Mouse (Mus musculus) urinary bladder, postnatal 0 days (tissue): ENCODE data around the gene Dach2. TPM values are rescaled to one million over a fixed set of nuclear protein-coding genes. Genes with fewer than 3 reads are reported as not detected.

ENCODE experiments used
- polyA plus RNA-seq: library from polyadenylated mRNA; unstranded; fragments of >200 nt; fragmentation: Nextera tagmentation; extraction: Ambion mirVana; gene quantifications from 2 replicates; pipeline ENCODE4 v1.2.1, GENCODE M21; 2015

The Dach2 gene
- 1.1 and 1.8 TPM in 2 replicates for polyA plus RNA-seq

DNA sequence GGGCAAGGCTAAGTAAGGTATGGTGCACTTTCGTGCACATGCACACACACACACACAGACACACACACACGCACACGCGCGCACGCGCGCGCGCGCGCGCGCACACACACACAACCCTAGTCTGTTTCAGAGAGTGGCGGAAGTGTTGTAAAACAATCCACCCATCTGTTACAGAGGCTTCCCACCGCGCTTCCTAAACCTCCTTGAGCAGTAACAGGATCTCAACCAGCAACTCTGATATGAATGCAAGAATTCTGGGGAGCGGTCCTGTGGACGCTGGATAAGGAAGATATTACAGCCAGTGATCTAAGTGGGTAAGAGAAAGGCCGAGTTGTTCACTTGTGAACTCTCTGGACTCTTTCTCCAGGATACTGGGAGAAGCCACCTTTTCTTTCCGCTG, at the start of gene Dach2:
Gene Dach2 (plus strand): TSS at position 107 of the 400 bp plus-strand sequence.

Other genes with a start within 250 kb of the Dach2 start
- gene Chm, start 112.0 kb upstream of the Dach2 start, polyA plus RNA-seq, result 6.6 and 8.2 TPM in 2 replicates